Mouse (Mus musculus) spleen, adult 18-20 months (tissue): Measurements from ENCODE around the gene Aox3.
A peak's percentile ranks its signal among the peaks of the same experiment; 100 is the strongest.

ENCODE experiments used
- DNase-seq, 2 experiments: peaks; one replicate each; pipeline ENCODE4 v3.0.0; 2022; ENCODE audit warnings: mixed read lengths in 2 of 2

Aox3 gene

GRCm38 (mm10) chr1:58110241-58110640, 2.7 kb upstream of the Aox3 start:
- no peak for DNase-seq

- no peak for DNase-seq
These were observed 1.6 kb upstream of the Aox3 start for GRCm38 (mm10) chr1:58111315-58111714.

- DNase-seq = no peak
These were observed 511 bp downstream of the Aox3 start for GRCm38 (mm10) chr1:58113441-58113840.

- DNase-seq = no peak
These were observed 1.2 kb downstream of the Aox3 start for GRCm38 (mm10) chr1:58114021-58114560.

- no peak for DNase-seq
These were observed 1.9 kb downstream of the Aox3 start for GRCm38 (mm10) chr1:58114666-58115375.

GRCm38 (mm10) chr1:58118231-58118630, 5.3 kb downstream of the Aox3 start:
- no peak for DNase-seq

GRCm38 (mm10) chr1:58124901-58125300, 12.0 kb downstream of the Aox3 start:
- no peak for DNase-seq

- no peak for DNase-seq
These were observed 25.0 kb downstream of the Aox3 start for GRCm38 (mm10) chr1:58137891-58138290.

- DNase-seq = no peak
These were observed 26.1 kb downstream of the Aox3 start for GRCm38 (mm10) chr1:58138986-58139385.

GRCm38 (mm10) chr1:58140607-58141006, 27.7 kb downstream of the Aox3 start:
- no peak for DNase-seq

GRCm38 (mm10) chr1:58144384-58145069, 31.6 kb downstream of the Aox3 start:
- DNase-seq = no peak

- no peak for DNase-seq
These were observed 33.1 kb downstream of the Aox3 start for GRCm38 (mm10) chr1:58146026-58146425.

- no peak for DNase-seq
These were observed 34.8 kb downstream of the Aox3 start for GRCm38 (mm10) chr1:58147776-58148175.

- no peak for DNase-seq
These were observed 39.3 kb downstream of the Aox3 start for GRCm38 (mm10) chr1:58152247-58152646.

- DNase-seq = peak in 1 of 2 experiments; percentile 48
These were observed 43.8 kb downstream of the Aox3 start for GRCm38 (mm10) chr1:58156747-58157146.

- DNase-seq = no peak
These were observed 57.0 kb downstream of the Aox3 start for GRCm38 (mm10) chr1:58169893-58170292.

- DNase-seq = no peak
These were observed 75.7 kb downstream of the Aox3 start for GRCm38 (mm10) chr1:58188514-58189175.

- DNase-seq = no peak
These were observed 81.4 kb downstream of the Aox3 start for GRCm38 (mm10) chr1:58194317-58194716.

GRCm38 (mm10) chr1:58194988-58195387, 82.1 kb downstream of the Aox3 start:
- no peak for DNase-seq

- peak; percentile 30 to 43 for DNase-seq
These were observed 82.6 kb downstream of the Aox3 start for GRCm38 (mm10) chr1:58195541-58195940.

GRCm38 (mm10) chr1:58197023-58197422, 84.1 kb downstream of the Aox3 start:
- no peak for DNase-seq

GRCm38 (mm10) chr1:58198386-58198785, 85.5 kb downstream of the Aox3 start:
- no peak for DNase-seq

GRCm38 (mm10) chr1:58210203-58210602, 97.3 kb downstream of the Aox3 start, which contains the start of gene Aox4:
Gene Aox4, plus strand, starts transcription at chr1:58210397.
- no peak for DNase-seq

GRCm38 (mm10) chr1:58212805-58213204, 99.9 kb downstream of the Aox3 start:
- no peak for DNase-seq
